Mouse (Mus musculus): ENCODE data around the gene Nmnat1. TPM values are rescaled to one million over a fixed set of nuclear protein-coding genes. Genes with fewer than 3 reads are reported as not detected.
A peak's percentile ranks its signal among the peaks of the same experiment; 100 is the strongest.
"Not testable (repeated sequence)": the region's sequence is repeated elsewhere in the genome, so short reads cannot be mapped to it uniquely, and the experiment has no call there.

Gene Nmnat1
- polyA plus RNA-seq, 1 experiment: 4.7 TPM

DNA sequence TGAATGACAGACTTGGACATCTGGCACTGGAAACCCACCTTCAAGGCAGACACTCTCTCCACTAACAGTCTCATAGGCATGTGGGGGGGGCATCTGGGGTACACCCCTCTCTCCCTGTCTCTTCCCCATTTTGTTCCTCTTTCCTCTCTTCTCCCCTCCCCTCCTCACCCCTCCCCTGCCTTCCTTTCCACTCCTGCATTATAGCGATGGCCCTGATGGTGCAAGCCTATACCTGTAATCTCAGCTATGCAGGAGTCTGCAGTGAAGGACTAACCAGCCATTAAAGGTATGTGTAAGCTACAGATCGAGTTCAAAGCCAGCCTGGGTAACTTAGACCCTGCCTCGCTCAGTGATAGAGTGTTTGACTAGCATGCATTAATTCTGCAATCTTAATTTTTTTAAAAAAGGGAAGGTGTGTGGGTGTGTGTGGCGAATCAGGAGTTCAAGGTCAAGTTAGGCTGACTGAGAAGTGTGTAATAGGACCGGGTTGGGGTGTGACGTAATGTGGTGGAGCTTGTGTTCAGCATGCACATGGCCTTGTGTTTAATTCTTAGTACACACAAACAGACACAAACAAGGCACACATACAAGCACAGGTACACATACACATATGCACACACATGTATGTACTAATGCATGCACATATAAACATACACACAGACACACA lies 22.6 kb downstream of the Nmnat1 start:
- Histone ChIP-seq H3K27ac (ENCODE audit: insufficient read depth, low read depth, low read length) (no peak overlapping the region), H3K4me1 (ENCODE audit: control insufficient read depth, insufficient read depth, low read length) (peaks cover 20% of the 10 kb centered on the region), H3K4me3 (ENCODE audit: insufficient read depth, low read length) (no peak overlapping the region)
- TF ChIP-seq POLR2A (IDR thresholded peaks at IDR 0.05; ENCODE audit: borderline replicate concordance, low read depth, low read length) (no peak), CTCF (IDR thresholded peaks at IDR 0.05; ENCODE audit: low read depth, low read length) (no peak)

DNA sequence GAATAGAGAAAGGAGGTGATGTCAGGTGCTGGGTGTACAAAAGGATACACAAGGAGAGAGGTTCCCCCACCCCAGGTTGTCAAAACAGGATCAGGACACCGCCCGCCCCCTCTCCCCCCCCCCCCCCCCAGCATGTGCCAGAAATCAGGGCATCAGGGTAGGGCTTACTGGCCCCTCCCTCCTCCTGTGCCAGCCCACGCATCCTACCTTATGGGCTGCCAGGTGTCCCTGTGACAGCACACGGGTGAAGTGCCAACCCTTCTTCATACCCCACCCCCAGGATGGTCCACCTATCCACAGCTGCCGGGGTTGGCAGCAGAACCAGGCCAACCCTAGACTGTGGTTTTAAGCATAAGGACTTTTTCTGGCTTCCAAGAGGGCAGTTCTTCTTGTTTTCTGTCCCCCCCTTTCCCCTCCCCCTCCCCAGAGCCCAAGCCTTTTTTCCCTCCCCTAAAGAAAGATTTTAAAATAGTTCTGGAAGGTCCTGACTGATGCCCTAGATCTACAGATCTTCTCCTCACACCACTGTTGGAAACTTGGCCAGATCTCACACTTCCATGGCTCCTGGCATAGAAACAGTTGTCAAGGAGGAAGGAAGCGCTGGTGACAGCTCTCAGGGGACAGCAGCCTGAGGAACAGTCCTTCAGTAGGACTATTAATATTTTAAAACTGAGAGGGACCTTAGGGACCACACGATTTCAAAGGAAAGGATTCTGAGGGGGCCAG lies 23.3 kb downstream of the Nmnat1 start:
- TF ChIP-seq CTCF (IDR thresholded peaks at IDR 0.05; ENCODE audit: low read depth, low read length) (no peak), POLR2A (IDR thresholded peaks at IDR 0.05; ENCODE audit: borderline replicate concordance, low read depth, low read length) (no peak)
- H3K27ac ChIP-seq (ENCODE audit: insufficient read depth, low read depth, low read length): no peak overlapping the region
- peaks cover 20% of the 10 kb centered on the region for H3K4me1 ChIP-seq (ENCODE audit: control insufficient read depth, insufficient read depth, low read length)
- H3K4me3 ChIP-seq (ENCODE audit: insufficient read depth, low read length): no peak overlapping the region

- H3K27ac ChIP-seq (ENCODE audit: insufficient read depth, low read depth, low read length); H3K4me3 ChIP-seq (ENCODE audit: insufficient read depth, low read length): not testable (repeated sequence)
- H3K4me1 ChIP-seq (ENCODE audit: control insufficient read depth, insufficient read depth, low read length): peaks cover 20% of the 10 kb centered on the region
Observed at GRCm38 (mm10) chr4:149460475-149460874, 24.5 kb downstream of the Nmnat1 start.

DNA sequence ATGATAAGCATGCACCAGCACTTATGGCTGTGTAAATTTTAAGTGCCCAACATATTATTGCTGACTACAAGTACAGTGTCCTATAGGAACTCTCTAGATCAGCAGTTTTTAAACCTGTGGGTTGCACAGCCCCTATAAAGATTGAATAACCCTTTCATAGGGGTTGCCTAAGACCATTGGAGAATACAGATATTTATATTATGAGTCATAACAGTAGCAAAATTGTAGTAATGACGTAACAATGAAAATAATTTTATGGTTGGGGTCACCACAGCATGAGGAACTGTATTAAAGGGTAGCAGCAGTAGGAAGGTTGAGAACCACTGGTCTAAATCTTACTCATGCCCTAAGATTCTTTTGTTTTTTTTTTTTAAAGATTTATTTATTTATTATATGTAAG lies 25.6 kb downstream of the Nmnat1 start:
- Histone ChIP-seq H3K4me1 (ENCODE audit: control insufficient read depth, insufficient read depth, low read length) (peaks cover 20% of the 10 kb centered on the region), H3K27ac (ENCODE audit: insufficient read depth, low read depth, low read length) (no peak overlapping the region), H3K4me3 (ENCODE audit: insufficient read depth, low read length) (no peak overlapping the region)
- TF ChIP-seq CTCF (IDR thresholded peaks at IDR 0.05; ENCODE audit: low read depth, low read length): no peak
- TF ChIP-seq POLR2A (IDR thresholded peaks at IDR 0.05; ENCODE audit: borderline replicate concordance, low read depth, low read length): no peak

DNA sequence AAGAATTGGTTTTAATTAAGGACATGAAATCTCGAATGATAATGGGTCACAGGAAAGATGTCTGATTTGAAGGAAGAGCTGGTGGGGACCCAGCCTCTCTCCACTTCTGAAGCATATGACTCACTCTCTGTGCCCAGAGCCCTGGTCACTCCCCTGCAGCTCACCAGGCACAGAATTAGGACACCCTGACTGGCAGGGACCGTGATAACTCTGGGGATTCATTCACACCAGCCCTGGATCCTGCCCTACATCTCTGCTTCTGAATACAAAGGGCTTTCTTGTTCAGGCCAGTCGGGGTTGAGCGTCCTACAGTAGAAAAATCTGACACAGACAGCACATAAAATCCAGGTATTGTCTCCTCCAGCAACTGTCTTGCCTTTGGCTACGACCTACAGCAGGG lies 26.5 kb downstream of the Nmnat1 start:
- TF ChIP-seq CTCF (IDR thresholded peaks at IDR 0.05; ENCODE audit: low read depth, low read length): no peak
- Histone ChIP-seq H3K4me3 (ENCODE audit: insufficient read depth, low read length) (no peak overlapping the region), H3K4me1 (ENCODE audit: control insufficient read depth, insufficient read depth, low read length) (peaks cover 20% of the 10 kb centered on the region), H3K27ac (ENCODE audit: insufficient read depth, low read depth, low read length) (no peak overlapping the region)

DNA sequence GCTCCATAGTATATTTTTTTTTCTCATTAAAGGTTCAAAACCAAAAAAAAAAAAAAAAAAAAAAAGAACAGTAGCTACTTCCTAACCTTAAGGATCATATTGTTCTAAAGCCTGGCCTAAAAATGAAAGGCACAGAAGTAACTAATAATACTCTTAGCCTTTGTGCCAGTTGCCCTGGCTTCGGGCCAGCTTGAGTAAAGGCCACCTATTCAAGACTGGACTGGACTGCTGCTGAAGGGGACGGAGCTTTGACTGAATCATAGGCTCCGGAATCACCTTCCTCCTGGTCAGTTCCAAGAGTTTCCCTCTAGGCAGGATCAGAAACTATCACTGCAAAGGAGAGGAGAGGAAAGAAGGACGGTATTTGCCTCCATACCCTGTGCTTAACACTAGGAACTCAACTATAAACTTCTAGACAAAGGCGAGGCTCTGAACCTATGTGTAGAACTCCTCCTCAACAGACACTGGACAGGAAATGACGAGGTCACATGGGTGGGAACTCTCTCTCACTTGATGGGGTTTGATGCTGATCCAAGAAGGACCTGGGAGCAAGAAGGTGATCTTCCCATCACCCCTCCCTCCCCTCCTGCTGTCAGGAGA lies 27.1 kb downstream of the Nmnat1 start:
- Histone ChIP-seq H3K27ac (ENCODE audit: insufficient read depth, low read depth, low read length) (no peak overlapping the region), H3K4me3 (ENCODE audit: insufficient read depth, low read length) (no peak overlapping the region), H3K4me1 (ENCODE audit: control insufficient read depth, insufficient read depth, low read length) (peaks cover 17% of the 10 kb centered on the region)
- TF ChIP-seq POLR2A (IDR thresholded peaks at IDR 0.05; ENCODE audit: borderline replicate concordance, low read depth, low read length): no peak

- H3K27ac ChIP-seq (ENCODE audit: insufficient read depth, low read depth, low read length); H3K4me3 ChIP-seq (ENCODE audit: insufficient read depth, low read length); H3K4me1 ChIP-seq (ENCODE audit: control insufficient read depth, insufficient read depth, low read length): not testable (repeated sequence)
Observed at GRCm38 (mm10) chr4:149457163-149457562, 27.8 kb downstream of the Nmnat1 start.

GRCm38 (mm10) chr4:149454879-149455278 lies 30.1 kb downstream of the Nmnat1 start, which contains the start of gene Rbp7:
TSS of gene Rbp7 (minus strand) at chr4:149454978.
- peaks cover 8% of the 10 kb centered on the region; the same call in 1 of the 2 replicates for H3K4me1 ChIP-seq (ENCODE audit: control insufficient read depth, insufficient read depth, low read length)

DNA sequence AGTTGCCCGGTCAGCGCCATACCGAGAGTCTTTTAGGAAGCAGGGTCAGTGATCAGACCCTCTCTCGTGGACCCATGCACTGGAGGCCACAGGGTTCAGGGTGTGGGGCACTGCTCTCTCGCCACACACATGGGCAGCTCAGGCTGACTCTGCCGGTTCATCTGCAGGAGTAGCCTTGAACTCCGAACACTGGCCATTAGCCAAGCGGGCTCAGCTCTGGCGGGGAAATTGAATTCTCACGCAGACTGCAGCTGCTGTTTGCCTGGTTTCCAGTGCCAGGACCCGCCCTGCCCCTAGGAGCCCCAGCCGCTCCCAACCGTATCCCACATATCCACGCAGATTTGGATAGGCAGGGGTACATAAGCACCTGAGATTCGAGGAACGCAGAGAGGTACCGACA lies 30.7 kb downstream of the Nmnat1 start:
- Histone ChIP-seq H3K27ac (ENCODE audit: insufficient read depth, low read depth, low read length) (no peak overlapping the region), H3K4me3 (ENCODE audit: insufficient read depth, low read length) (no peak overlapping the region), H3K4me1 (ENCODE audit: control insufficient read depth, insufficient read depth, low read length) (peaks cover 8% of the 10 kb centered on the region; the same call in 1 of the 2 replicates)
- TF ChIP-seq CTCF (IDR thresholded peaks at IDR 0.05; ENCODE audit: low read depth, low read length) (no peak), POLR2A (IDR thresholded peaks at IDR 0.05; ENCODE audit: borderline replicate concordance, low read depth, low read length) (no peak)

More at GRCm38 (mm10) chr4:149454879-149455278, 30.1 kb downstream of the Nmnat1 start, which contains the start of gene Rbp7:
- TF ChIP-seq CTCF (IDR thresholded peaks at IDR 0.05; ENCODE audit: low read depth, low read length) (no peak), POLR2A (IDR thresholded peaks at IDR 0.05; ENCODE audit: borderline replicate concordance, low read depth, low read length) (no peak)
- H3K27ac ChIP-seq (ENCODE audit: insufficient read depth, low read depth, low read length): no peak within 1 kb of the TSS
- no peak within 1 kb of the TSS for H3K4me3 ChIP-seq (ENCODE audit: insufficient read depth, low read length)

DNA sequence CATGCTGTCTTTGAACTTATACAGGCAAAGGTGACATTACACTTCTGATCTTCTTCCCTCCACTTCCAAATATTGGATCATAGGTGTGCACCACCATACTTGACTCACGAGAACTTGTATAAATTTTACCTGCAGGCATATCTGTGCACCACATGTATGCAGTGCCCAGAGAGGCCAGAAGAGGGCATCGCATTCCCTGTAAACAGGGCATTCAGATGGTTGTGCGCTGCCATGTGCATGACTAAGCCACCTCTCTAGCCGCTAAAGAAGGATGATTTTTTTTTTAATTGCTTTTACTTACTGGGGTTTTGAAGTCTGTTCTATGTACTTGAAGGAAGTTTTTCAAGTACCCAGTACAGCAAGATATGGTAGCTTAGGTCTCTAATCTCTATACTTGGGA lies 31.3 kb downstream of the Nmnat1 start:
- Histone ChIP-seq H3K4me1 (ENCODE audit: control insufficient read depth, insufficient read depth, low read length) (peaks cover 5% of the 10 kb centered on the region; the same call in 1 of the 2 replicates), H3K4me3 (ENCODE audit: insufficient read depth, low read length) (no peak overlapping the region), H3K27ac (ENCODE audit: insufficient read depth, low read depth, low read length) (no peak overlapping the region)
- TF ChIP-seq POLR2A (IDR thresholded peaks at IDR 0.05; ENCODE audit: borderline replicate concordance, low read depth, low read length) (no peak), CTCF (IDR thresholded peaks at IDR 0.05; ENCODE audit: low read depth, low read length) (peak; percentile 34; the same call in 1 of the 2 replicates)
